Mouse (Mus musculus) midbrain, embryonic 10.5 days (tissue): Measurements from ENCODE around the gene Usp6nl. TPM values are rescaled to one million over a fixed set of nuclear protein-coding genes. Genes with fewer than 3 reads are reported as not detected.
A peak's percentile ranks its signal among the peaks of the same experiment; 100 is the strongest.

Experiments used
- DNase-seq: peaks from one replicate; pipeline ENCODE4 v3.0.0-alpha.2; 2017; ENCODE audit warnings: low spot score
- H3K27ac ChIP-seq: fragments of 300-500 bp; sonication (generic); replicated peaks from 2 replicates; pipeline ENCODE4 v1.5.1; 2016; ENCODE audit warnings: mild to moderate bottlenecking
- H3K27me3 ChIP-seq: fragments of 300-500 bp; sonication (generic); 2 replicates; pipeline ENCODE4 v1.6.1; 2016; ENCODE audit warnings: low read depth, mild to moderate bottlenecking; ENCODE audit not compliant: poor library complexity, severe bottlenecking
- H3K36me3 ChIP-seq: fragments of 300-500 bp; sonication (generic); 2 replicates; pipeline ENCODE4 v1.6.1; 2016; ENCODE audit warnings: mild to moderate bottlenecking, moderate library complexity
- H3K4me1 ChIP-seq: fragments of 300-500 bp; sonication (generic); 2 replicates; pipeline ENCODE4 v1.6.1; 2016
- H3K4me3 ChIP-seq: fragments of 300-500 bp; sonication (generic); 2 replicates; pipeline ENCODE4 v1.5.1; 2016; ENCODE audit warnings: mild to moderate bottlenecking, moderate library complexity
- H3K9me3 ChIP-seq: fragments of 300-500 bp; sonication (generic); replicated peaks from 2 replicates; pipeline ENCODE4 v1.6.1; 2016; ENCODE audit warnings: mild to moderate bottlenecking
- WGBS: fragments of 180-500 bp; shearing (Covaris S2); methylation state at CpG from one replicate; pipeline ENCODE4 v1.1.7; 2016; 5-methylcytosine and 5-hydroxymethylcytosine counted together
- polyA plus RNA-seq: library from polyadenylated mRNA; unstranded; fragments of >200 nt; fragmentation: Nextera tagmentation; extraction: Ambion mirVana; gene quantifications from 2 replicates; pipeline ENCODE4 v1.2.1, GENCODE M21; 2016

Usp6nl gene
- polyA plus RNA-seq, 1 experiment from 2014 or later = 11.0 TPM

GRCm38 (mm10) chr2:6336013-6336412 lies 13.5 kb downstream of the Usp6nl start:
- peaks cover 17% of the 10 kb centered on the region for H3K4me1 ChIP-seq
- no peak overlapping the region for H3K27ac ChIP-seq
- no peak overlapping the region for H3K4me3 ChIP-seq
- H3K36me3 ChIP-seq = peaks cover 19% of the 10 kb centered on the region
- DNase-seq = no peak
- no peaks in the 10 kb centered on the region for H3K27me3 ChIP-seq
- 93% methylated on average over 1 of the region's 1 CpGs for WGBS
- no peaks in the 10 kb centered on the region for H3K9me3 ChIP-seq

- DNase-seq = no peak
- 89% methylated on average over 3 of the region's 3 CpGs for WGBS
- no peak overlapping the region for H3K27ac ChIP-seq
- peaks cover 13% of the 10 kb centered on the region for H3K4me1 ChIP-seq
- peaks cover 22% of the 10 kb centered on the region for H3K36me3 ChIP-seq
- H3K27me3 ChIP-seq = no peaks in the 10 kb centered on the region
- H3K4me3 ChIP-seq = no peak overlapping the region
- no peaks in the 10 kb centered on the region for H3K9me3 ChIP-seq
Observed at GRCm38 (mm10) chr2:6336649-6337048, 14.2 kb downstream of the Usp6nl start.

- DNase-seq = no peak
- Histone ChIP-seq H3K27me3 (no peaks in the 10 kb centered on the region), H3K27ac (no peak overlapping the region), H3K36me3 (peaks cover 26% of the 10 kb centered on the region), H3K9me3 (no peaks in the 10 kb centered on the region), H3K4me3 (no peak overlapping the region), H3K4me1 (peaks cover 12% of the 10 kb centered on the region)
- 89% methylated on average over 2 of the region's 2 CpGs for WGBS
Observed at GRCm38 (mm10) chr2:6337436-6337835, 15.0 kb downstream of the Usp6nl start.

GRCm38 (mm10) chr2:6338031-6338629 lies 15.7 kb downstream of the Usp6nl start:
- 89% methylated on average over 9 of the region's 9 CpGs for WGBS
- Histone ChIP-seq H3K4me3 (no peak overlapping the region), H3K36me3 (peaks cover 26% of the 10 kb centered on the region), H3K9me3 (no peaks in the 10 kb centered on the region), H3K4me1 (peaks cover 7% of the 10 kb centered on the region; the same call in 1 of the 2 replicates), H3K27ac (no peak overlapping the region), H3K27me3 (no peaks in the 10 kb centered on the region)
- DNase-seq = no peak

GRCm38 (mm10) chr2:6340439-6340838 lies 18.0 kb downstream of the Usp6nl start:
- H3K36me3 ChIP-seq = peaks cover 38% of the 10 kb centered on the region
- H3K27me3 ChIP-seq = no peaks in the 10 kb centered on the region
- H3K4me1 ChIP-seq = no peaks in the 10 kb centered on the region
- no peak overlapping the region for H3K27ac ChIP-seq
- H3K4me3 ChIP-seq = no peak overlapping the region
- WGBS = 97% methylated on average over 2 of the region's 2 CpGs
- H3K9me3 ChIP-seq = no peaks in the 10 kb centered on the region
- no peak for DNase-seq

GRCm38 (mm10) chr2:6341496-6341895 lies 19.0 kb downstream of the Usp6nl start:
- DNase-seq = no peak
- H3K27me3 ChIP-seq = no peaks in the 10 kb centered on the region
- H3K27ac ChIP-seq = no peak overlapping the region
- no peaks in the 10 kb centered on the region for H3K4me1 ChIP-seq
- H3K4me3 ChIP-seq = no peak overlapping the region
- 88% methylated on average over 7 of the region's 7 CpGs for WGBS
- H3K36me3 ChIP-seq = peaks cover 44% of the 10 kb centered on the region
- no peaks in the 10 kb centered on the region for H3K9me3 ChIP-seq

- H3K36me3 ChIP-seq = peaks cover 19% of the 10 kb centered on the region
- no peak for DNase-seq
- no peak overlapping the region for H3K27ac ChIP-seq
- peaks cover 35% of the 10 kb centered on the region for H3K4me1 ChIP-seq
- no peaks in the 10 kb centered on the region for H3K9me3 ChIP-seq
- H3K4me3 ChIP-seq = no peak overlapping the region
- no peaks in the 10 kb centered on the region for H3K27me3 ChIP-seq
- WGBS = 87% methylated on average over 11 of the region's 11 CpGs
Observed at GRCm38 (mm10) chr2:6349256-6350092, 27.0 kb downstream of the Usp6nl start.

GRCm38 (mm10) chr2:6350164-6350563 lies 27.7 kb downstream of the Usp6nl start:
- peaks cover 12% of the 10 kb centered on the region for H3K36me3 ChIP-seq
- DNase-seq = no peak
- peaks cover 35% of the 10 kb centered on the region for H3K4me1 ChIP-seq
- H3K4me3 ChIP-seq = no peak overlapping the region
- no peaks in the 10 kb centered on the region for H3K27me3 ChIP-seq
- no peak overlapping the region for H3K27ac ChIP-seq
- H3K9me3 ChIP-seq = no peaks in the 10 kb centered on the region
- 89% methylated on average over 9 of the region's 9 CpGs for WGBS

- 83% methylated on average over 7 of the region's 7 CpGs for WGBS
- no peak for DNase-seq
- Histone ChIP-seq H3K27me3 (no peaks in the 10 kb centered on the region), H3K4me1 (peaks cover 35% of the 10 kb centered on the region), H3K36me3 (peaks cover 4% of the 10 kb centered on the region), H3K9me3 (no peaks in the 10 kb centered on the region), H3K4me3 (no peak overlapping the region), H3K27ac (no peak overlapping the region; the same call in 1 of the 2 replicates)
Observed at GRCm38 (mm10) chr2:6350931-6351695, 28.6 kb downstream of the Usp6nl start.

- H3K27ac ChIP-seq = 0 out of 2 replicates have a peak overlapping the region, but pooled peaks have one; percentile 23
- WGBS = 72% methylated on average over 14 of the region's 14 CpGs
Observed at GRCm38 (mm10) chr2:6352541-6352971, 30.1 kb downstream of the Usp6nl start.

GRCm38 (mm10) chr2:6353060-6353459 lies 30.6 kb downstream of the Usp6nl start:
- WGBS = 88% methylated on average over 4 of the region's 4 CpGs
- Histone ChIP-seq H3K36me3 (peaks cover 19% of the 10 kb centered on the region), H3K27me3 (no peaks in the 10 kb centered on the region), H3K4me3 (no peak overlapping the region), H3K9me3 (no peaks in the 10 kb centered on the region), H3K27ac (no peak overlapping the region), H3K4me1 (peaks cover 35% of the 10 kb centered on the region)
- no peak for DNase-seq

More at GRCm38 (mm10) chr2:6352541-6352971, 30.1 kb downstream of the Usp6nl start:
- H3K36me3 ChIP-seq = peaks cover 15% of the 10 kb centered on the region
- no peak for DNase-seq
- H3K4me3 ChIP-seq = no peak overlapping the region
- no peaks in the 10 kb centered on the region for H3K9me3 ChIP-seq
- no peaks in the 10 kb centered on the region for H3K27me3 ChIP-seq
- H3K4me1 ChIP-seq = peaks cover 35% of the 10 kb centered on the region

- H3K4me1 ChIP-seq = peaks cover 23% of the 10 kb centered on the region
- no peak overlapping the region for H3K27ac ChIP-seq
- WGBS = over 99% methylated on average over 7 of the region's 7 CpGs
- H3K27me3 ChIP-seq = no peaks in the 10 kb centered on the region
- no peak for DNase-seq
- no peak overlapping the region for H3K4me3 ChIP-seq
- H3K36me3 ChIP-seq = peaks cover 20% of the 10 kb centered on the region
- no peaks in the 10 kb centered on the region for H3K9me3 ChIP-seq
Observed at GRCm38 (mm10) chr2:6357306-6357705, 34.8 kb downstream of the Usp6nl start.
